Mouse (Mus musculus): ENCODE data around the gene Set. TPM values are rescaled to one million over a fixed set of nuclear protein-coding genes. Genes with fewer than 3 reads are reported as not detected.

Set gene
- total RNA-seq, 2 experiments from 2014 or later, result 189 to 193 TPM

- no peak for DNase-seq
These were observed 34.3 kb downstream of the Set start for GRCm38 (mm10) chr2:30091521-30091920.

GRCm38 (mm10) chr2:30092280-30092918 is 35.2 kb downstream of the Set start:
- DNase-seq, result no peak

DNA sequence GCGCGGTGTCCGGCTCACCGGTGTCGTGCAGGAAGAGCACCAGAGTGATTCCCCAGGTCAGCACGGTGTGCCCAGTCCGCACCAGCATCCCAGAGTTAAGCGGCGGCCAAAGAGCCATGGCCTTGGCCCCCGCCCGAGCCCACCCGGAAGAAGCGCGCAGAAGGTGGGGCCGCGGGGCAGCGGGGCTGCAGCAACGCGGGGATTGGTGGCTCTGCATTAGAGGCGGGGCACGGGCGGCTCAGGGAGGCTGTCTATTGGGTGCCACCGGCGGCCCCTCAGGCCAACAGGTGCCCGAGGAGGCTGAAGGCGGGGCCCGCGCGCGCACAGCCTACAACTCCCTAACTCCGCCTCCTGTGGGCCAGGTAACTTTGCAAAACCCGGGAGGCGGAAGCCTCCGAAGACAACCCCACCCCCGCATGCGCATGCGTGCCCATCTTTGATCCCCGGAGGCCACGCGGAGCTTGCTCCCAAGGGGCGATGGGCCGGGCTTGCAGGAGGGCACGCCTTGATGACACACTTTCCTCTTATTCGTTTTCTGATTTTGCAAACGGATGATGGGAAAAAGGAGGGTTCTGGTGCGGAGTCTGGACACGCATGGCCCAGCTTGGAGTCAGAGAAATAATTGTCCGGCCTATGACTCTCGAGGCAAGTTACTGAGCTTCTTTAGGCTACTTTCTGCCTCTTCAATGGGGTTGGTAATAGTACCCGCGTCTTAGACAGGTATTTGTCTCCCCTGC is 36.5 kb downstream of the Set start, which contains the start of gene Zdhhc12:
Gene Zdhhc12 (minus strand): TSS at position 178 of the 737 bp plus-strand sequence.
- peak; percentile 91 to 94 for DNase-seq

- no peak for DNase-seq
These were observed 37.0 kb downstream of the Set start for GRCm38 (mm10) chr2:30094208-30094588.

DNA sequence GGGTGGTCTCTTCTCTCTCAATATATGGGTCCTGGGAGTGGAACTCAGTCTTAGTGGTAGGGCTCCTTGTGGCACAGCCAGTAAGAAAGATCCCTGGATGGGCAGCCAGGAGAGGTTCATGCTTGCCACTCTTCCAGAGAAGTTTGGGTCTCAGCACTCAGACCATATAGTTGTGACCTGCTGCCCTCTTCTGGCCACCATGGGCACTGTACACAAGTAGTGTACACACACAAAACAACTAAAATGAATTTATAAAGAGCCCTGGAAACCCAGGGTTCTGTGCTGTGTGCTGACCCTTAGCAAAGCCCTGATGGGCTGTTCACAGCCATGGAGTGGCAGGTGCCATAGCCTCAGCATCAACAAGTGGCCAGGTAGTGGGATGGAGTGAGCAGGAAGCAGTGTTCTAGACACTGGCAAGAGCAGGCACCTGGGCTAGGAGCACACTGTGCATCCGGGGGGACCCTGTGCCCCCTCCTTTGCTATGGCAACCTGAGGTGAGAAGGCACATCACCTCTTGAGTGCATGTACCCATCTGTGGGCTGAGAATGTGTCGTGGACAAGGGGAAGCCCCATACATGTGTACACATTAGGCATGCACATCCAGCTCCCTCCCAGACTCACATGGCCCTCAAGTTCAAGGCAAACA is 38.8 kb downstream of the Set start:
- no peak for DNase-seq

DNA sequence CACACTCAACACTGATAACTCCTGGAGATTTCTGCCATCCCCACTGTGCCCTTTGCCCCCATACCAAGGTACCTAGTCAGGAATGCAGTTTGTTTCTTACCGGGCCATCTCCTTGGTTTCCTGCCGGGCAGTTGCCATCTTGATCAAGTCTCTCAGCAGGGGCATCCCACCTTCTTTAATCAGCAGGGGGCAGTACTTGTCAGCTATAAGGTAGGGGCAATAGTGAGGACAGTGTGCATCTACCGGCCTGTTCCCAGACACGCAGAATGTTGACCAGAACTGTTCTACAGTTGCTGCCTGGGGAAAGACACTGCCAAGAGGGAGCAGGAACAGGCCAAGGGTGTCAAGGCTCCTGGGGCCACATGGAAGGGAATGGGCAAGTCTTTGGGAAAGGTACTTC is 43.0 kb downstream of the Set start:
- no peak for DNase-seq

GRCm38 (mm10) chr2:30106364-30106763 is 49.2 kb downstream of the Set start:
- DNase-seq, result no peak

- DNase-seq, result no peak
These were observed 50.5 kb downstream of the Set start for GRCm38 (mm10) chr2:30107646-30108045.

GRCm38 (mm10) chr2:30108260-30108659 is 51.1 kb downstream of the Set start:
- no peak for DNase-seq

DNA sequence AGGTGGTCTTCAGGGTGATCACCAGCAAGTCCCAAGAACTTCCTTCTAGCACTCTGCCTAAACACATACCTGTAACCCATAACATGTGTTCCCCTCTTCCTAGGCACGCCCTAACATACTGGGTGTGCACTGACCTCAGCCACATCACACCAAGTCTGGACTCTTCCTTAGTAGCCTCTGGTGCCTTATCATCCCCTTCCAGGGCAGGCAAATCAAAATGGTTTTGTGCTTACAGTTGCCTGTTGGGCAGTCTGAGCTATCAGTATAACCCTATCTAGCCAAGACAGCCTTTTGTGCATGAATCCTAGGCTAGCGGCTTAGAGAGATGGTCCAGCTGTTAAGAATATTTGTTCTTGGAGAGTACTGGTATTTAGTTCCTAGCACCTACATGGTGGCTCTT is 54.3 kb downstream of the Set start:
- DNase-seq, result no peak

- no peak for DNase-seq
These were observed 55.4 kb downstream of the Set start for GRCm38 (mm10) chr2:30112564-30112963.

GRCm38 (mm10) chr2:30119641-30120051 is 62.5 kb downstream of the Set start:
- DNase-seq, result peak; percentile 78 to 82

DNA sequence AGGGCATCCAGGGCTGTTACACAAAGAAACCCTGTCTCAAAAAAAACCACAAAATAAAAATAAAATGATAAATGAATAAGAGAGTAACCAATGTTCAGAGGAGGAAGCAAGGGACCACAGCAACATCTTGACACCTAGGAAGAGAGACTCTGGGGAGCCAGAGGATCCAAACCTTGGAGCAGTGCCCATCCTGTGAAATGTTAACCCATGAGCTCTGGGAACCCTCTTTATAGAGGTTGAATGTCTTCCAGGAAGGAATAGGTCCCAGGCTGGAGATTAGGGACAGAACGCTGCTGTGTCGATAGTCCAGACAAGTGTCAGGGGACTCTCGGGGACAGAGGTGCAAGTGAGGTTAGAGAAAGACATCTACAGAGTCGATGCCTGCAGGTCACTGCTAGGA is 63.1 kb downstream of the Set start:
- DNase-seq, result no peak

Other genes starting within 250 kb of the Set start
- 10 to 100 TPM; 36.6 to 49.5 TPM for gene Urm1, start 237.3 kb upstream of the Set start, total RNA-seq (2021)
- gene Cercam, start 188.2 kb upstream of the Set start, total RNA-seq (2021), result 1 to 10 TPM; 6.6 to 7.7 TPM
- gene Odf2, start 168.2 kb upstream of the Set start, total RNA-seq (2021), result 100 to 1,000 TPM; 101 to 114 TPM
- gene Gle1, start 122.0 kb upstream of the Set start, total RNA-seq (2021), result 10 to 100 TPM; 38.7 to 45.5 TPM
- 100 to 1,000 TPM; 824 to 881 TPM for gene Sptan1, start 91.8 kb upstream of the Set start, total RNA-seq (2021)
- 10 to 100 TPM; 31.8 to 34.0 TPM for gene Wdr34, start 8.5 kb upstream of the Set start, total RNA-seq (2021)
- 1 to 10 TPM; 1.1 to 2.0 TPM for gene Pkn3, start 20.3 kb downstream of the Set start, total RNA-seq (2021)
- gene Zdhhc12, start 36.3 kb downstream of the Set start, total RNA-seq (2021), result 1 to 10 TPM; 9.4 to 9.5 TPM
- gene Zer1, start 67.2 kb downstream of the Set start, total RNA-seq (2021), result 100 to 1,000 TPM; 189 to 198 TPM
- gene Tbc1d13, start 76.4 kb downstream of the Set start, total RNA-seq (2021), result 10 to 100 TPM; 58.5 to 61.7 TPM
- gene Endog, start 114.1 kb downstream of the Set start, total RNA-seq (2021), result 10 to 100 TPM; 21.3 to 21.9 TPM
- gene Spout1, start 121.1 kb downstream of the Set start, total RNA-seq (2021), result 10 to 100 TPM; 34.5 to 37.2 TPM
- 10 to 100 TPM; 16.0 to 16.2 TPM for gene Kyat1, start 148.5 kb downstream of the Set start, total RNA-seq (2021)
- 10 to 100 TPM; 52.4 to 57.5 TPM for gene Lrrc8a, start 180.3 kb downstream of the Set start, total RNA-seq (2021)
- gene Gm28035, start 183.2 kb downstream of the Set start, total RNA-seq (2021), result 10 to 100 TPM in 1 of 2 experiments, 1 to 10 TPM in 1; 9.2 to 11.1 TPM
- gene Phyhd1, start 208.8 kb downstream of the Set start, total RNA-seq (2021), result 10 to 100 TPM; 16.8 to 21.9 TPM
- gene Gm28038, start 223.7 kb downstream of the Set start, total RNA-seq (2021), result not detected
- 10 to 100 TPM; 20.9 to 22.2 TPM for gene Dolk, start 229.0 kb downstream of the Set start, total RNA-seq (2021)
- 10 to 100 TPM; 21.1 to 23.4 TPM for gene Nup188, start 229.0 kb downstream of the Set start, total RNA-seq (2021)

All from layer of hippocampus, postnatal 36 days (tissue).